18 mouse cellular contexts compared by ENCODE assay signal in the genomic region with DNA sequence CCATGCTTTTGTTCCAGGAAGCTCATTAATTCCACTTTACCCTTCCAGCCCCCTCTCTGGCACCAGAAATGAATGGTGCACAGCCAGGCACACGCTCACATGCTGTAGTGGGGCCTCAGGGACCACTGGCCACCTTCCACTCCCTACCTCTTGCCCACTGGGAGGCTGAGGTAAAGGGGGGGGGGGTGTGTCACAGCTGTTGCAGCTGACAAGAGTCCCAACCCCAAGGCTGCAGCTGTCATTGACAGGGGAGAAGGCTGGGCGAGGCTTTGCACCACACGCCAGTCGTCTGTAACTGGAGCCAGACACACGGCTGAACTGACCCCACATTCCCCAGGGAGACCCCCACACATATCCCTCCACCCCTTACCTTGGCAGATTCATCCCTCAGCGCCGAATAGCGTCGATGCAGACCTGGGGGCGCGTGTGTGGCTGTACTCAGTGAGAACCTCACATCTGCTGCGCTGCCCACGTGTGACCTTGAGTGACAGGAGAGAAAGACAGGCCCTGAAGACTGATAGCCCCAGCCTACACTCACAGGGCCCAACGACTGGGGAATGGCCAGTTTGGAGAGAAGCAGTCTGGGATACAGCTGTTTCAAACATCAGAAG. TPM values are rescaled to one million over a fixed set of nuclear protein-coding genes. Genes with fewer than 3 reads are reported as not detected.
DNase-seq lines count a peak whose midpoint lies in the region; ATAC-seq lines count a peak whose summit lies in the region.
"Had no signal": no experiment of that assay in that cellular context is flagged by ENCODE, and none has a peak within 500 bp of the region (broad histone marks: within the 10 kb centered on the region; RNA-seq: fewer than 3 reads in every experiment).

No protein-coding gene starts in this region.

- peak overlapping the region; percentile 61; the same call in 1 of the 2 replicates for H3K27ac ChIP-seq in forebrain, embryonic 12.5 days
- no peak overlapping the region for H3K27ac ChIP-seq in forebrain, embryonic 16.5 days (ENCODE audit: low read length)
- peak overlapping the region; percentile 15; the same call in 1 of the 2 replicates for H3K27ac ChIP-seq in embryonic facial prominence, embryonic 10.5 days (replicated peaks)
- H3K27ac ChIP-seq in hindbrain, embryonic 16.5 days (ENCODE audit: low read depth, low read length), result no peak overlapping the region
- no peak overlapping the region for H3K27ac ChIP-seq in neural tube, embryonic 11.5 days (ENCODE audit: low read depth, low read length)
- no peak overlapping the region for H3K27ac ChIP-seq in liver, embryonic 11.5 days (ENCODE audit: low read depth, low read length)

- no peaks in the 10 kb centered on the region for H3K9me3 ChIP-seq in forebrain, embryonic 12.5 days
- no peaks in the 10 kb centered on the region for H3K9me3 ChIP-seq in forebrain, embryonic 16.5 days (ENCODE audit: control insufficient read depth, low read length)
- H3K9me3 ChIP-seq in embryonic facial prominence, embryonic 10.5 days, result no peaks in the 10 kb centered on the region
- no peaks in the 10 kb centered on the region for H3K9me3 ChIP-seq in hindbrain, embryonic 16.5 days (ENCODE audit: control insufficient read depth, low read length)
- H3K9me3 ChIP-seq in neural tube, embryonic 11.5 days (ENCODE audit: control insufficient read depth, low read length), result no peaks in the 10 kb centered on the region
- no peaks in the 10 kb centered on the region for H3K9me3 ChIP-seq in liver, embryonic 11.5 days (ENCODE audit: control insufficient read depth, low read length)

- 62% methylated on average over 14 of the region's 14 CpGs for WGBS in forebrain, embryonic 12.5 days
- WGBS in forebrain, embryonic 16.5 days, result 62% methylated on average over 14 of the region's 14 CpGs
- WGBS in embryonic facial prominence, embryonic 10.5 days, result 56% methylated on average over 14 of the region's 14 CpGs
- 39% methylated on average over 14 of the region's 14 CpGs for WGBS in hindbrain, embryonic 16.5 days
- WGBS in neural tube, embryonic 11.5 days, result 56% methylated on average over 14 of the region's 14 CpGs
- WGBS in liver, embryonic 11.5 days, result 69% methylated on average over 14 of the region's 14 CpGs

- no peak overlapping the region for H3K4me3 ChIP-seq in forebrain, embryonic 12.5 days (replicated peaks)
- no peak overlapping the region for H3K4me3 ChIP-seq in forebrain, embryonic 16.5 days (replicated peaks; ENCODE audit: low read length)
- no peak overlapping the region for H3K4me3 ChIP-seq in embryonic facial prominence, embryonic 10.5 days
- H3K4me3 ChIP-seq in hindbrain, embryonic 16.5 days (ENCODE audit: low read length), result no peak overlapping the region
- no peak overlapping the region for H3K4me3 ChIP-seq in neural tube, embryonic 11.5 days (ENCODE audit: low read depth, low read length)
- no peak overlapping the region for H3K4me3 ChIP-seq in liver, embryonic 11.5 days (ENCODE audit: low read depth, low read length)

- peaks cover 13% of the 10 kb centered on the region for H3K4me1 ChIP-seq in forebrain, embryonic 12.5 days
- peaks cover 6% of the 10 kb centered on the region for H3K4me1 ChIP-seq in forebrain, embryonic 16.5 days (replicated peaks; ENCODE audit: control insufficient read depth, insufficient read depth, low read length)
- H3K4me1 ChIP-seq in embryonic facial prominence, embryonic 10.5 days, result peaks cover 20% of the 10 kb centered on the region
- no peaks in the 10 kb centered on the region; the same call in 1 of the 2 replicates for H3K4me1 ChIP-seq in hindbrain, embryonic 16.5 days (ENCODE audit: control insufficient read depth, insufficient read depth, low read depth, low read length)
- H3K4me1 ChIP-seq in neural tube, embryonic 11.5 days (ENCODE audit: control insufficient read depth, insufficient read depth, low read length), result peaks cover 10% of the 10 kb centered on the region
- no peaks in the 10 kb centered on the region for H3K4me1 ChIP-seq in liver, embryonic 11.5 days (replicated peaks; ENCODE audit: control insufficient read depth, insufficient read depth, low read length)

- no peak overlapping the region for H3K9ac ChIP-seq in forebrain, embryonic 12.5 days
- no peak overlapping the region for H3K9ac ChIP-seq in forebrain, embryonic 16.5 days (replicated peaks; ENCODE audit: low read depth, low read length)
- H3K9ac ChIP-seq in hindbrain, embryonic 16.5 days (ENCODE audit: low read depth, low read length), result no peak overlapping the region
- H3K9ac ChIP-seq in neural tube, embryonic 11.5 days (ENCODE audit: low read length), result no peak overlapping the region
- H3K9ac ChIP-seq in liver, embryonic 11.5 days (ENCODE audit: low read depth, low read length), result no peak overlapping the region

- H3K4me2 ChIP-seq in forebrain, embryonic 12.5 days, result no peak overlapping the region
- H3K4me2 ChIP-seq in forebrain, embryonic 16.5 days (ENCODE audit: low read length), result no peak overlapping the region
- no peak overlapping the region for H3K4me2 ChIP-seq in hindbrain, embryonic 16.5 days (ENCODE audit: low read length)
- H3K4me2 ChIP-seq in neural tube, embryonic 11.5 days (ENCODE audit: low read depth), result no peak overlapping the region
- no peak overlapping the region for H3K4me2 ChIP-seq in liver, embryonic 11.5 days

- no peaks in the 10 kb centered on the region for H3K27me3 ChIP-seq in forebrain, embryonic 12.5 days
- H3K27me3 ChIP-seq in forebrain, embryonic 16.5 days (replicated peaks; ENCODE audit: control insufficient read depth, insufficient read depth, low read length), result no peaks in the 10 kb centered on the region
- no peaks in the 10 kb centered on the region for H3K27me3 ChIP-seq in embryonic facial prominence, embryonic 10.5 days (replicated peaks; ENCODE audit: low read depth, poor library complexity, severe bottlenecking)
- H3K27me3 ChIP-seq in hindbrain, embryonic 16.5 days (replicated peaks; ENCODE audit: control insufficient read depth, insufficient read depth, low read length), result no peaks in the 10 kb centered on the region
- no peaks in the 10 kb centered on the region for H3K27me3 ChIP-seq in neural tube, embryonic 11.5 days (ENCODE audit: control insufficient read depth, insufficient read depth, low read length)
- 0 out of 2 replicates have a peak, but pooled peaks cover 2% of the 10 kb centered on the region for H3K27me3 ChIP-seq in liver, embryonic 11.5 days (replicated peaks; ENCODE audit: control insufficient read depth, insufficient read depth, low read length)

- intact Hi-C loops in left cerebral cortex, postnatal 10 days (cut with DNase I), result no loop called here

- no peaks in the 10 kb centered on the region for H3K36me3 ChIP-seq in forebrain, embryonic 12.5 days (replicated peaks)
- H3K36me3 ChIP-seq in forebrain, embryonic 16.5 days (ENCODE audit: control insufficient read depth, insufficient read depth), result no peaks in the 10 kb centered on the region
- 0 out of 2 replicates have a peak, but pooled peaks cover 4% of the 10 kb centered on the region for H3K36me3 ChIP-seq in embryonic facial prominence, embryonic 10.5 days (replicated peaks)
- H3K36me3 ChIP-seq in hindbrain, embryonic 16.5 days (ENCODE audit: control insufficient read depth, insufficient read depth, low read length), result peaks cover 11% of the 10 kb centered on the region; the same call in 1 of the 2 replicates
- no peaks in the 10 kb centered on the region for H3K36me3 ChIP-seq in neural tube, embryonic 11.5 days (ENCODE audit: control insufficient read depth, insufficient read depth, low read length)
- no peaks in the 10 kb centered on the region for H3K36me3 ChIP-seq in liver, embryonic 11.5 days (ENCODE audit: control insufficient read depth, insufficient read depth, low read length)

- DNase-seq in embryonic facial prominence, embryonic 10.5 days (ENCODE audit: low spot score), result peak; percentile 42
- DNase-seq in neural tube, embryonic 11.5 days (ENCODE audit: low spot score), result peak; percentile 48
- DNase-seq in left cerebral cortex, postnatal 10 days (ENCODE audit: extremely low spot score in 1 of 2, low spot score in 2 of 2), result no peak
- no peak for DNase-seq in liver, embryonic 11.5 days (ENCODE audit: low spot score)
- DNase-seq: cerebellum, postnatal 25 days; heart, adult 11 months; kidney, postnatal 36 days; thymus, adult 18-20 months had no signal

- ATAC-seq in forebrain, embryonic 12.5 days (ENCODE audit: low FRiP score), result peak; percentile 53
- no peak for ATAC-seq in forebrain, embryonic 16.5 days
- ATAC-seq in hindbrain, embryonic 16.5 days, result 0 out of 2 replicates have a peak, but pooled peaks have one; percentile 38
- ATAC-seq in neural tube, embryonic 11.5 days (ENCODE audit: insufficient read depth, low FRiP score, low TSS enrichment), result peak; percentile 31
- no peak for ATAC-seq in inflammation-experienced regulatory T-cells, adult 6 months
- no peak for ATAC-seq in liver, embryonic 11.5 days (replicated peaks; ENCODE audit: low FRiP score)
- ATAC-seq: lung, postnatal 0 days had no signal

RNA-seq across cellular contexts. Expression of a gene that starts 11.9 kb away (rescaled TPM):
- polyA plus RNA-seq in forebrain, embryonic 12.5 days (2016; fragmentation: Nextera tagmentation; extraction: Ambion mirVana), result 3.1 and 3.2 TPM in 2 replicates
- 11.1 and 16.4 TPM in 2 replicates for polyA plus RNA-seq in forebrain, embryonic 16.5 days (2015; fragmentation: Nextera tagmentation; extraction: Ambion mirVana)
- 2.4 and 2.5 TPM in 2 replicates for polyA plus RNA-seq in embryonic facial prominence, embryonic 10.5 days (2016; fragmentation: Nextera tagmentation; extraction: Ambion mirVana)
- polyA plus RNA-seq in hindbrain, embryonic 16.5 days (2015; fragmentation: Nextera tagmentation; extraction: Ambion mirVana), result 32.0 and 34.0 TPM in 2 replicates
- polyA plus RNA-seq in neural tube, embryonic 11.5 days (2014; fragmentation: Nextera tagmentation; extraction: Ambion mirVana), result 3.9 and 4.6 TPM in 2 replicates
- total RNA-seq in left cerebral cortex, postnatal 10 days (2021), result 10 to 100 TPM; 78.0 to 78.3 TPM
- 1 to 10 TPM in 1 of 3 experiments, under 1 TPM in 1, not detected in 1; 0.24 to 1.4 TPM for polyA plus RNA-seq in inflammation-experienced regulatory T-cells, adult 6 months (2017; shearing (Covaris generic))
- polyA plus RNA-seq in liver, embryonic 11.5 days (2014; fragmentation: Nextera tagmentation; extraction: Ambion mirVana), result 1.5 and 2.1 TPM in 2 replicates
- total RNA-seq: MEL had no signal

RNA-seq across cellular contexts. Expression of a gene that starts 31.0 kb away (rescaled TPM):
- polyA plus RNA-seq in forebrain, embryonic 12.5 days (2016; fragmentation: Nextera tagmentation; extraction: Ambion mirVana), result 1.2 TPM in 1 of 2 replicates, not detected in the other
- 0.32 TPM in 1 of 2 replicates, not detected in the other for polyA plus RNA-seq in forebrain, embryonic 16.5 days (2015; fragmentation: Nextera tagmentation; extraction: Ambion mirVana)
- polyA plus RNA-seq in embryonic facial prominence, embryonic 10.5 days (2016; fragmentation: Nextera tagmentation; extraction: Ambion mirVana), result 0.62 and 3.1 TPM in 2 replicates
- polyA plus RNA-seq in hindbrain, embryonic 16.5 days (2015; fragmentation: Nextera tagmentation; extraction: Ambion mirVana), result 6.4 TPM in 1 of 2 replicates, not detected in the other
- polyA plus RNA-seq in neural tube, embryonic 11.5 days (2014; fragmentation: Nextera tagmentation; extraction: Ambion mirVana), result 48.2 and 60.2 TPM in 2 replicates
- not detected for total RNA-seq in left cerebral cortex, postnatal 10 days (2021)
- polyA plus RNA-seq in inflammation-experienced regulatory T-cells, adult 6 months (2017; shearing (Covaris generic)), result not detected
- polyA plus RNA-seq in liver, embryonic 11.5 days (2014; fragmentation: Nextera tagmentation; extraction: Ambion mirVana), result 4.5 and 5.2 TPM in 2 replicates
- total RNA-seq: hematopoietic stem cell, adult 5-6 weeks; left cerebral cortex, postnatal 36 days; MEL; neutrophil, adult 5-6 weeks had no signal
- polyA plus RNA-seq: lung, postnatal 0 days; small intestine, adult 2 months had no signal

RNA-seq across cellular contexts. Expression of a gene that starts 41.0 kb away (rescaled TPM):
- 130 and 131 TPM in 2 replicates for polyA plus RNA-seq in forebrain, embryonic 12.5 days (2016; fragmentation: Nextera tagmentation; extraction: Ambion mirVana)
- polyA plus RNA-seq in forebrain, embryonic 16.5 days (2015; fragmentation: Nextera tagmentation; extraction: Ambion mirVana), result 150 and 151 TPM in 2 replicates
- polyA plus RNA-seq in embryonic facial prominence, embryonic 10.5 days (2016; fragmentation: Nextera tagmentation; extraction: Ambion mirVana), result 119 and 126 TPM in 2 replicates
- polyA plus RNA-seq in hindbrain, embryonic 16.5 days (2015; fragmentation: Nextera tagmentation; extraction: Ambion mirVana), result 132 TPM in 2 replicates
- polyA plus RNA-seq in neural tube, embryonic 11.5 days (2014; fragmentation: Nextera tagmentation; extraction: Ambion mirVana), result 117 and 120 TPM in 2 replicates
- total RNA-seq in left cerebral cortex, postnatal 10 days (2021), result 10 to 100 TPM; 86.5 to 96.6 TPM
- polyA plus RNA-seq in inflammation-experienced regulatory T-cells, adult 6 months (2017; shearing (Covaris generic)), result 10 to 100 TPM; 25.8 to 26.9 (median 26.6) TPM
- polyA plus RNA-seq in liver, embryonic 11.5 days (2014; fragmentation: Nextera tagmentation; extraction: Ambion mirVana), result 95.6 and 101 TPM in 2 replicates

Comparison
In these comparisons a context has a peak if more than half of its experiments do, and no peak if none do; other contexts are left out.
1. ATAC-seq: peak in forebrain, embryonic 12.5 days (single experiment), hindbrain, embryonic 16.5 days (single experiment) and neural tube, embryonic 11.5 days (single experiment); none in forebrain, embryonic 16.5 days (single experiment), inflammation-experienced regulatory T-cells, adult 6 months (single experiment) and liver, embryonic 11.5 days (single experiment).
2. H3K27ac ChIP-seq: peak in forebrain, embryonic 12.5 days (single experiment) and embryonic facial prominence, embryonic 10.5 days (single experiment); none in forebrain, embryonic 16.5 days (single experiment), hindbrain, embryonic 16.5 days (single experiment), neural tube, embryonic 11.5 days (single experiment) and liver, embryonic 11.5 days (single experiment).
3. DNase-seq: peak in embryonic facial prominence, embryonic 10.5 days (single experiment) and neural tube, embryonic 11.5 days (single experiment); none in left cerebral cortex, postnatal 10 days (0 of 2) and liver, embryonic 11.5 days (single experiment).